Mouse (Mus musculus) forebrain, postnatal 0 days (tissue): Measurements from ENCODE around the gene Fam168a. TPM values are rescaled to one million over a fixed set of nuclear protein-coding genes. Genes with fewer than 3 reads are reported as not detected.

Source experiments
- ATAC-seq: fragments of 200-750 bp; cut with Nextera tagmentation; 2 replicates; pipeline ENCODE4 v1.8.0; 2017; ENCODE audit warnings: mild to moderate bottlenecking, moderate library complexity
- DNase-seq: peaks from one replicate; pipeline ENCODE4 v3.0.0-alpha.2; 2015
- H3K27ac ChIP-seq: fragments of 300-500 bp; sonication (generic); 2 replicates; pipeline ENCODE4 v1.5.1; 2014; ENCODE audit warnings: low read depth, mild to moderate bottlenecking, antibody characterized with exemption, low read length, moderate library complexity, mixed read lengths
- H3K27me3 ChIP-seq: fragments of 300-500 bp; sonication (generic); 2 replicates; pipeline ENCODE4 v1.6.1; 2014; ENCODE audit warnings: mild to moderate bottlenecking, low read length, mixed read lengths; ENCODE audit not compliant: insufficient read depth
- H3K36me3 ChIP-seq: fragments of 300-500 bp; sonication (generic); 2 replicates; pipeline ENCODE4 v1.6.1; 2014; ENCODE audit warnings: mild to moderate bottlenecking, moderate library complexity; ENCODE audit not compliant: insufficient read depth
- H3K4me1 ChIP-seq: fragments of 300-500 bp; sonication (generic); 2 replicates; pipeline ENCODE4 v1.6.1; 2014; ENCODE audit warnings: antibody characterized with exemption; ENCODE audit not compliant: insufficient read depth
- H3K4me2 ChIP-seq: fragments of 300-500 bp; sonication (generic); 2 replicates; pipeline ENCODE4 v1.6.1; 2014; ENCODE audit warnings: low read depth, mild to moderate bottlenecking, moderate library complexity
- H3K4me3 ChIP-seq: fragments of 300-500 bp; sonication (generic); 2 replicates; pipeline ENCODE4 v1.5.1; 2014; ENCODE audit warnings: low read depth, low read length, mixed read lengths
- H3K9ac ChIP-seq: fragments of 300-500 bp; sonication (generic); 2 replicates; pipeline ENCODE4 v1.6.1; 2014; ENCODE audit warnings: mild to moderate bottlenecking
- H3K9me3 ChIP-seq: fragments of 300-500 bp; sonication (generic); 2 replicates; pipeline ENCODE4 v1.6.1; 2016; ENCODE audit warnings: low read length
- CTCF ChIP-seq: sonication (generic); IDR thresholded peaks from 2 replicates; pipeline ENCODE4 v1.5.1; 2016; ENCODE audit warnings: antibody characterized with exemption, control low read depth, low read depth
- WGBS: fragments of 180-500 bp; shearing (Covaris S2); extraction: QIAGEN DNeasy Blood & Tissue Kit; methylation state at CpG from one replicate; pipeline ENCODE4 v1.1.7; 2014; 5-methylcytosine and 5-hydroxymethylcytosine counted together
- polyA plus RNA-seq: library from polyadenylated mRNA; unstranded; fragments of >200 nt; fragmentation: Nextera tagmentation; extraction: Ambion mirVana; gene quantifications from 2 replicates; pipeline ENCODE4 v1.2.1, GENCODE M21; 2015
- total RNA-seq: library from RNA; depleted of rRNA; stranded (reverse); fragments of >200 nt; gene quantifications from 2 replicates; pipeline ENCODE4 v1.2.3, GENCODE M21; 2014

Gene Fam168a
- total and polyA plus RNA-seq, 2 experiments from 2014 or later, result 91.7 to 116 TPM

DNA sequence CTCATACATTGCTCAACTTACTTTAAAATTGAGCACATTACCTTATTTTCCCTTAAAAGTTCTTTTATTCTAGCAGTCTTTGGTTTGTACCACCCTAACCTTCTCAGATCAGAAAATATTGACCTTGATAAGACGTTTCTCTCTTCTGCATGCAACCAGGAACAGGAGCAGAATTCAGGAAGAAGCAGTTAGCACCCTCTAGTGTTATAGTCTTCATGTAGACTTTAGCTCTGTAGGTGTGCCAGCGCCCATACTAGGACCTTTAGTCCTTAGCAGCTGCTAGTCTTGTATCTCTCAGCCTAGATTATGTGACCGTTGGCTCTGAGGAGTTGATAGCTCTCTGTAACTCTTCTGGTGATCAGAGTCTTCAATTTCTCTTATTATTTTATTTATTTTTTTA is 92.4 kb downstream of the Fam168a start:
- ATAC-seq (no peak), DNase-seq (no peak)
- no peaks in the 10 kb centered on the region for H3K36me3 ChIP-seq
- TF ChIP-seq CTCF, result peak; percentile 47
- WGBS, result 62% methylated on average over 3 of the region's 3 CpGs
- H3K9ac ChIP-seq, result no peak overlapping the region
- no peaks in the 10 kb centered on the region for H3K9me3 ChIP-seq
- H3K27me3 ChIP-seq, result no peaks in the 10 kb centered on the region
- H3K4me3 ChIP-seq, result no peak overlapping the region
- H3K27ac ChIP-seq, result no peak overlapping the region
- no peak overlapping the region for H3K4me2 ChIP-seq
- H3K4me1 ChIP-seq, result no peaks in the 10 kb centered on the region

DNA sequence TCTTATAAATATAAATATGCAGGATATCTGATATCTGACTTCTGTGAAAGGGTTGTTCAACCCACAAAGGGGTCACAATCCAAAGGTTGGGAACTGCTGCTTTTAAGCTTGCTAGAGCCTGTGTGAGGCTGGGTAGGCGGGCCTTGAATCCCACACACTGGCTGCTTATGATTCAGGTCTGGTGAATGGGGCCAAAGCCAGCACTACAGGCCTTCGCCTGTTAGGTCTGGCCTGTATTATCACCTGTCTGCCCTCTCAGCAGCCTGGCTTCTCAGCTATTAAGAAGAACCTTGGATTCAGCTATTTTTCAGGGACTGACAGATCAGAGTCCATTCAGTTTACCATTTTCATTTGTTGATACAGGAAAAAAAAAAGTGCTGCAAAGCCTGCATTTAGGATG is 99.0 kb downstream of the Fam168a start:
- ATAC-seq (no peak), DNase-seq (no peak)
- no peak for TF ChIP-seq CTCF
- no peak overlapping the region for H3K4me2 ChIP-seq
- no peak overlapping the region for H3K27ac ChIP-seq
- 71% methylated on average over 2 of the region's 2 CpGs for WGBS
- H3K9ac ChIP-seq, result no peak overlapping the region
- no peaks in the 10 kb centered on the region for H3K27me3 ChIP-seq
- H3K9me3 ChIP-seq, result no peaks in the 10 kb centered on the region
- no peaks in the 10 kb centered on the region for H3K36me3 ChIP-seq
- no peak overlapping the region for H3K4me3 ChIP-seq
- H3K4me1 ChIP-seq, result no peaks in the 10 kb centered on the region

DNA sequence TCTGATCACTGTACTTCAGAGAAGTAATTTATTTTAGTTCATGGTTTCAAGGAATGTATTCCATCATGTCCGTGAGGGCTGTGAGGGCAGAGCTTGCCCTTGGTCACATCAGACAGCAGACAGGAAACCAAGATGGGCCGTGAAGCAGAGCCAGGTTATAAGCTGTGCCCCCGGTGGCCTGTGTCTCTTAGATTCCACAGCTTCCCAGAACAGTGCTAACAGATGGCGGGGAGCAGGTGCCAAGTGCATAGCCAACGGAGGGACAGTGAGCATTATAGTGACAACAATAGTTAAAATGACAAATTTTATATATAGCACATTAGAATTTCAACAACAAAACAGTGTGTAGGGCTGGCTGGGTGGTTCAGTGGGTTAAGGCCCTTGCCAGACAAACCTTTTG is 105.5 kb downstream of the Fam168a start:
- Histone ChIP-seq H3K36me3 (no peaks in the 10 kb centered on the region), H3K27ac (peak overlapping the region; percentile 54), H3K9ac (no peak overlapping the region), H3K4me1 (peaks cover 8% of the 10 kb centered on the region; the same call in 1 of the 2 replicates), H3K4me3 (no peak overlapping the region), H3K27me3 (no peaks in the 10 kb centered on the region), H3K4me2 (no peak overlapping the region), H3K9me3 (no peaks in the 10 kb centered on the region)
- ATAC-seq, result no peak
- no peak for TF ChIP-seq CTCF
- no peak for DNase-seq
- WGBS, result 58% methylated on average over 5 of the region's 5 CpGs

DNA sequence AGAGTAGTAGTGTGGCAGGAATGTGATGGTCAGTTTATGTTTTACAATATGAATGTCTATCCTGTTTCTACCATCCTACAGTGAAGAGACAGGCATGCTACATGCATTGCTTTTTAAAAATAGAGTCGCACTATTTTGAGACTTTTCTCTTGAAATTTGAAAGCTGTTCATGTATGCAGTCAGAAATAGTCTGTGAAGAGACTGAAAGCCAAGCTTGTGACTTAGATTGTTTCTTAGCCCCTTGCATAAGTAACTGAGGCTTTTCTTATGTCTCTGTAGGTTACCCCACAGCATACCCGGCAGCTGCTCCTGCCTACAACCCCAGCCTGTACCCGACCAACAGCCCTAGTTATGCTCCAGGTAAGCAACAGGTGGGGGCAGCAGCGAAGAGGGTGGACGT is 106.2 kb downstream of the Fam168a start:
- WGBS, result 77% methylated on average over 5 of the region's 5 CpGs
- no peak overlapping the region for H3K4me3 ChIP-seq
- no peaks in the 10 kb centered on the region for H3K36me3 ChIP-seq
- H3K27ac ChIP-seq, result peak overlapping the region; percentile 76
- DNase-seq, result peak; percentile 24
- H3K4me1 ChIP-seq, result peaks cover 15% of the 10 kb centered on the region
- no peak overlapping the region for H3K4me2 ChIP-seq
- no peak overlapping the region for H3K9ac ChIP-seq
- peak; percentile 47 for ATAC-seq
- no peaks in the 10 kb centered on the region for H3K9me3 ChIP-seq
- no peaks in the 10 kb centered on the region for H3K27me3 ChIP-seq
- no peak for TF ChIP-seq CTCF

DNA sequence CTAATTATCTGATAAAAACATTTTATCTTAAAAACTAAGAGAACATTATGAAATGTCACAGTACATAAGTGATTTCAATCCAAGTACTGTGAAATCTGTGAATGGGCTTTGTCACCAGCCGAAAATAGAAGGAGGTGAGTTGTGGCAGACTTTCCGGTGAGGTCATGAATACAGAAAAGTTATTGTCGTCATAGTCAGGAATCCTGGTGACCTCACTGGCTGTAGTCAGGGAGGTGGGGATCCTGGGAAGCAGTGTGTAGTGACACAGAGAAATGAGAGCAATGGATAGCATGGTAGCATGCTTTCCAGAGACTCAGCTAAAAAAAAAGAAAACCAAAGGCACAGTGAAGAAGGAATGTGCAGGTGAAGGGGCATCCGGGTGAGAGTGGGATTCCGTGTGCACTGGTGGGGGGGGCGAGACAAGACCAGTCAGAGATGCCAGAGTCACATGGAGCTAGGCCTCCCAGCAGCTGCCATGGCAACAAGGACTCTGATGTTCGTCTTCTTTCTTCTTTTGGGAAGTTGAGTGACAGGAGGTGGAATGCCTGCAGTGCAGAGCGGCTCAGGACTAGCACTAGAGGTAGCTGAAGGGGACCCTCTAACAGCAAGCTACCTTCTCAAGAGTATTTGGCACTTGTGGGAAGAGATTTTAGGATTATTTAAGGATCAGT is 109.6 kb downstream of the Fam168a start:
- Histone ChIP-seq H3K36me3 (no peaks in the 10 kb centered on the region), H3K4me3 (no peak overlapping the region), H3K9ac (no peak overlapping the region), H3K4me1 (peaks cover 16% of the 10 kb centered on the region), H3K27me3 (no peaks in the 10 kb centered on the region), H3K4me2 (no peak overlapping the region), H3K9me3 (no peaks in the 10 kb centered on the region), H3K27ac (peak overlapping the region; percentile 36)
- ATAC-seq (peak; percentile 44), DNase-seq (peak; percentile 35)
- WGBS, result 18% methylated on average over 8 of the region's 8 CpGs
- TF ChIP-seq CTCF, result no peak

DNA sequence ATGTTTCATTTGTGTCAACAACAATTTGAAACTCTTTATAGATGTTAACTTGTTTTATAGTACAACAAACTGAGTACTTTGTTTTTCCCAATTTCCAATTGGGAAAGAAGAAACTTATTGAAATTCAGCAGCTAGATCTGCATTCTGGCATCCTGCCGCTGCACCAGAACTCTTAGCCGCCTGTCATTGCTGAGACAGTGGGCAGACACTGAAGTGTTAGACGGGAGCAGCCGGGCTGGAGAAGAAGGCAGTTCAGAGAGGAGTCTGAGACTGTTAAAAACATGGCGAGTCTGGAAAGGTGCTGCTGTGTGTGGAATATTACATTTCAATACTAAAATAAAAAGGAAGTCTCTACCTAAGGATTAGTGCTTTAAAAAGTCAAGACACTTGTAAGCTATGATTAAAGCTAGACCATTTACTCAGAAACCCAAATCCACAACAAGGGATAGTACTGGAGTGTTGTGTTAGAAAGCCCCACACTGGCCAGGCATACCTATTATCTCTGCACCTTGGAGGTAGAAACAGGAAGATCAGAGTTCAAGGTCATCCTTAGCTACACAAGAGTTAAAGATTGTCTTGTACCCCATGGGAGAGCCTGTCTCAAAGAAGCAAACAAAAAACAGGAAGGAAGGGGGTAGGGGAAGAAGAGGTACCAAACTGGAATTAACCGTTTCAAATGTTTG is 110.5 kb downstream of the Fam168a start:
- peak overlapping the region; percentile 78 for H3K27ac ChIP-seq
- ATAC-seq, result peak; percentile 66
- H3K4me2 ChIP-seq, result no peak overlapping the region
- H3K9ac ChIP-seq, result no peak overlapping the region
- H3K36me3 ChIP-seq, result no peaks in the 10 kb centered on the region
- H3K4me1 ChIP-seq, result peaks cover 16% of the 10 kb centered on the region
- DNase-seq, result peak; percentile 80
- no peaks in the 10 kb centered on the region for H3K9me3 ChIP-seq
- H3K27me3 ChIP-seq, result no peaks in the 10 kb centered on the region
- no peak overlapping the region for H3K4me3 ChIP-seq
- no peak for TF ChIP-seq CTCF
- 30% methylated on average over 6 of the region's 6 CpGs for WGBS

DNA sequence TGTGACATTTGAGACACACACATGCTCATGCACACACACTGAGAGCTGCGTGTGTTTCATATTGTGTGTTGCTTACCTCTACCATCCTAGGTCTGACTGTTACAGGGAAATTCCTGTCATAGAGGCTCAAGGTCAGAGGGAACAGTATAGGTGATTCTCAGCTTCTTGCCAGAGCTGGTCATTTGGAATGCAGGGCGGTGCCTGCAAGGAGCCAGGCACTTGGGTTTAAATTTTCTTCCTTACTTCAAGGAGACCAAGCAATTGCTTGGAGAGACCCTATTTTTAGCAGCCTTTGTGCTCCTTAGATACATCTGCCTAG is 111.0 kb downstream of the Fam168a start:
- ATAC-seq, result no peak
- no peak overlapping the region for H3K9ac ChIP-seq
- no peaks in the 10 kb centered on the region for H3K9me3 ChIP-seq
- TF ChIP-seq CTCF, result no peak
- H3K36me3 ChIP-seq, result no peaks in the 10 kb centered on the region
- H3K4me1 ChIP-seq, result peaks cover 16% of the 10 kb centered on the region
- no peak for DNase-seq
- peak overlapping the region; percentile 78 for H3K27ac ChIP-seq
- no peaks in the 10 kb centered on the region for H3K27me3 ChIP-seq
- 80% methylated on average over 2 of the region's 2 CpGs for WGBS
- no peak overlapping the region for H3K4me2 ChIP-seq
- no peak overlapping the region for H3K4me3 ChIP-seq
